25 mouse cellular contexts compared by ENCODE assay signal in genomic region chr1:90085526-90086157, GRCm38 (mm10).
DNase-seq lines count a peak whose midpoint lies in the region; ATAC-seq and TF ChIP-seq lines count a peak whose summit lies in the region.
"Had no signal": no experiment of that assay in that cellular context is flagged by ENCODE, and none has a peak within 500 bp of the region (broad histone marks: within the 10 kb centered on the region; RNA-seq: fewer than 3 reads in every experiment).

No protein-coding gene starts in this region.

- 22% methylated on average over 6 of the region's 6 CpGs for WGBS in forebrain, embryonic 13.5 days
- 24% methylated on average over 6 of the region's 6 CpGs for WGBS in midbrain, embryonic 12.5 days
- WGBS in olfactory bulb, adult 2 months = 45% methylated on average over 6 of the region's 6 CpGs

- ATAC-seq in forebrain, embryonic 13.5 days = peak; percentile 53; the same call in 1 of the 2 replicates
- ATAC-seq in midbrain, embryonic 12.5 days (ENCODE audit: low FRiP score, low read depth) = peak; percentile 66; the same call in 1 of the 2 replicates
- ATAC-seq in erythroblast, adult 5-6 weeks (replicated peaks; ENCODE audit: low FRiP score, poor library complexity, severe bottlenecking) = no peak
- ATAC-seq: inflammation-experienced regulatory T-cells, adult 6 months had no signal

- H3K27ac ChIP-seq in forebrain, embryonic 13.5 days = peak overlapping the region; percentile 35
- H3K27ac ChIP-seq in midbrain, embryonic 12.5 days (replicated peaks) = peak overlapping the region; percentile 61
- 0 out of 2 replicates have a peak overlapping the region, but pooled peaks have one; percentile 12 for H3K27ac ChIP-seq in olfactory bulb, adult 2 months (ENCODE audit: insufficient read depth, low read depth, low read length)
- H3K27ac ChIP-seq: embryonic facial prominence, embryonic 15.5 days; heart, embryonic 15.5 days; macrophage had no signal

- no peaks in the 10 kb centered on the region for H3K36me3 ChIP-seq in forebrain, embryonic 13.5 days (ENCODE audit: poor library complexity, severe bottlenecking)
- H3K36me3 ChIP-seq in midbrain, embryonic 12.5 days = no peaks in the 10 kb centered on the region
- H3K36me3 ChIP-seq: embryonic facial prominence, embryonic 15.5 days; G1E; heart, embryonic 15.5 days; hindbrain, embryonic 13.5 days had no signal

- H3K9ac ChIP-seq in forebrain, embryonic 13.5 days = no peak overlapping the region
- no peak overlapping the region for H3K9ac ChIP-seq in midbrain, embryonic 12.5 days (replicated peaks)
- H3K9ac ChIP-seq: embryonic facial prominence, embryonic 15.5 days; heart, embryonic 15.5 days; hindbrain, embryonic 13.5 days had no signal

- H3K9me3 ChIP-seq in forebrain, embryonic 13.5 days (replicated peaks) = no peaks in the 10 kb centered on the region
- no peaks in the 10 kb centered on the region for H3K9me3 ChIP-seq in midbrain, embryonic 12.5 days
- H3K9me3 ChIP-seq: embryonic facial prominence, embryonic 15.5 days; heart, embryonic 15.5 days; hindbrain, embryonic 13.5 days had no signal

- no peaks in the 10 kb centered on the region for H3K27me3 ChIP-seq in forebrain, embryonic 13.5 days
- peaks cover 17% of the 10 kb centered on the region; the same call in 1 of the 2 replicates for H3K27me3 ChIP-seq in midbrain, embryonic 12.5 days
- H3K27me3 ChIP-seq: CH12.LX; embryonic facial prominence, embryonic 15.5 days; heart, embryonic 15.5 days; hindbrain, embryonic 13.5 days had no signal

- H3K4me1 ChIP-seq in forebrain, embryonic 13.5 days = peaks cover 25% of the 10 kb centered on the region
- H3K4me1 ChIP-seq in midbrain, embryonic 12.5 days = peaks cover 26% of the 10 kb centered on the region
- peaks cover 8% of the 10 kb centered on the region for H3K4me1 ChIP-seq in olfactory bulb, adult 2 months (ENCODE audit: control insufficient read depth, insufficient read depth, low read length)

- TF ChIP-seq POLR2A in olfactory bulb, adult 2 months (IDR thresholded peaks at IDR 0.05; ENCODE audit: insufficient read depth, low read depth, low read length) = no peak

- H3K4me2 ChIP-seq in forebrain, embryonic 13.5 days = no peak overlapping the region
- H3K4me2 ChIP-seq in midbrain, embryonic 12.5 days (replicated peaks) = no peak overlapping the region
- H3K4me2 ChIP-seq: embryonic facial prominence, embryonic 15.5 days; heart, embryonic 15.5 days; hindbrain, embryonic 13.5 days had no signal

- TF ChIP-seq CTCF in olfactory bulb, adult 2 months (IDR thresholded peaks at IDR 0.05; ENCODE audit: insufficient read depth, low read depth, low read length) = no peak

- peak; percentile 3 for DNase-seq in brain, embryonic 18.5 days (ENCODE audit: low read depth, low spot score)
- no peak for DNase-seq in MN1 (ENCODE audit: low spot score)
- no peak for DNase-seq in left cerebral cortex, adult 11 months (ENCODE audit: low spot score)
- DNase-seq: adrenal gland, postnatal 10 days; B cell, adult 2 months; cerebellum, adult 11 months; cerebellum, adult 9-11 months; gastrocnemius, postnatal 14 days; heart, adult 18-20 months; heart, postnatal 36 days; kidney, adult 18-20 months; kidney, postnatal 4 days; right cerebral cortex, postnatal 25 days; thymus, postnatal 25 days had no signal

- no peak overlapping the region for H3K4me3 ChIP-seq in forebrain, embryonic 13.5 days
- no peak overlapping the region for H3K4me3 ChIP-seq in midbrain, embryonic 12.5 days
- H3K4me3 ChIP-seq in olfactory bulb, adult 2 months (ENCODE audit: insufficient read depth, low read depth, low read length) = no peak overlapping the region
- H3K4me3 ChIP-seq: embryonic facial prominence, embryonic 15.5 days; heart, embryonic 15.5 days; hindbrain, embryonic 13.5 days had no signal
